Mouse (Mus musculus): ENCODE measurements around the gene Cpne4. TPM values are rescaled to one million over a fixed set of nuclear protein-coding genes. Genes with fewer than 3 reads are reported as not detected.

The Cpne4 gene
- polyA plus RNA-seq, 1 experiment from 2014 or later, result 2.0 TPM

- Histone ChIP-seq H3K4me2 (ENCODE audit: low read depth) (no peak overlapping the region), H3K4me1 (ENCODE audit: control insufficient read depth, insufficient read depth, low read length) (no peaks in the 10 kb centered on the region), H3K36me3 (ENCODE audit: control insufficient read depth, insufficient read depth, low read length) (no peaks in the 10 kb centered on the region), H3K27me3 (ENCODE audit: control insufficient read depth, insufficient read depth, low read length) (no peaks in the 10 kb centered on the region), H3K9me3 (ENCODE audit: control insufficient read depth, low read length) (no peaks in the 10 kb centered on the region), H3K9ac (ENCODE audit: low read length) (no peak overlapping the region), H3K4me3 (ENCODE audit: low read depth, low read length) (no peak overlapping the region), H3K27ac (ENCODE audit: low read depth, low read length) (no peak overlapping the region)
- peak; percentile 46 for DNase-seq (ENCODE audit: low spot score)
- WGBS, result 51% methylated on average over 5 of the region's 5 CpGs
- ATAC-seq (ENCODE audit: insufficient read depth, low FRiP score, low TSS enrichment), result peak; percentile 48; the same call in 1 of the 2 replicates
Observed at GRCm38 (mm10) chr9:104646348-104646994, 99.4 kb downstream of the Cpne4 start.

DNA sequence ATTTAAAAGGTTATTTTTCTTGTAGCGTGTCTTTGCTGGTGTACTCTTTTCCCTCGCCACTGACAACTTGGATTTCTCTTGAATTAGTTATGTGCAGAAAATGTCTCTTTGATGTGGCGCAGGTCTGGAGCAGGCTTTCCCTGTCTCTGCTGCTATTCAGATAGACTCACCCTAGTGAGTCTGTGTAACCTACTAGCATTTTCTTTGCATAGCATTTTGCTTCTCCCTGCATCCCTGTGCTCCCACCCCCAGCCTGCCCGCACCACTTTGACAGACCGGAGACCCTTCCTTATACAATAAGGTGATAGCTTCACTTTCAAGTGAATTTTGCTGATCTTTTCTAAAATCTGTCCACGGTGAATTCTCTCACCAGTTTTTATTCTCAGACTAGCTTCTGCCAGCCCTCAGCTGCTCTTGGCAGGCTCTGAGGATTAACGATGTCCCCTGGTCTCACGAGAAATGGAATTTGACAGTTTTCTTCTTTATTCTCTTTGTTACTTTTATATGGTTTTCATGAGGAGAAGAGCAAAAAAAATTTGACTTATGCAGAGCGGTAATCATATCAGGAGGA, 105.7 kb downstream of the Cpne4 start:
- H3K27me3 ChIP-seq (ENCODE audit: control insufficient read depth, insufficient read depth, low read length), result no peaks in the 10 kb centered on the region
- no peak for DNase-seq (ENCODE audit: low spot score)
- 83% methylated on average over 9 of the region's 9 CpGs for WGBS
- H3K4me1 ChIP-seq (ENCODE audit: control insufficient read depth, insufficient read depth, low read length), result no peaks in the 10 kb centered on the region
- H3K4me2 ChIP-seq (ENCODE audit: low read depth), result no peak overlapping the region
- no peak overlapping the region for H3K4me3 ChIP-seq (ENCODE audit: low read depth, low read length)
- H3K27ac ChIP-seq (ENCODE audit: low read depth, low read length), result no peak overlapping the region
- H3K9me3 ChIP-seq (ENCODE audit: control insufficient read depth, low read length), result no peaks in the 10 kb centered on the region
- H3K9ac ChIP-seq (ENCODE audit: low read length), result no peak overlapping the region
- H3K36me3 ChIP-seq (ENCODE audit: control insufficient read depth, insufficient read depth, low read length), result no peaks in the 10 kb centered on the region
- ATAC-seq (ENCODE audit: insufficient read depth, low FRiP score, low TSS enrichment), result no peak

DNA sequence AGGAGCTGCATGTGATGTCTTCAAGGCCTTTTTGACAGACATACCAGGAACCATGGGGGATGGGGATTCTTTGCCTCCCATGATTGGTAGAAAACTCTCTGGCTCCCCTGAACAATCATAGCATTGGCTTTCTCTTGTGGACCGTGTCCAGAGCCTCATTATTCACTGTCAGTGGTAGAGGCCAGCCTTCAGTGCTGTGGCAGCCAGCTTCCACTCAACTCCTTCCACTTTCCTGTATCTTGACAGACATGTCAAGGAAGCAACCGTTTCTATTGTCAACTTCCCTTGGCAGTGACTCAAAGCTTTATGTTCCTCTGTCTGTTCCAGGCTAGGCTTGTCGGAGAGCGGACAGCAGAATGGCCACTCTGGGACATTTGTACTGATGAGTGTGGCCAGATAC, 112.7 kb downstream of the Cpne4 start:
- no peak for DNase-seq (ENCODE audit: low spot score)
- no peak overlapping the region for H3K4me3 ChIP-seq (ENCODE audit: low read depth, low read length)
- H3K9ac ChIP-seq (ENCODE audit: low read length), result no peak overlapping the region
- WGBS, result 78% methylated on average over 4 of the region's 4 CpGs
- no peak for ATAC-seq (ENCODE audit: insufficient read depth, low FRiP score, low TSS enrichment)
- H3K36me3 ChIP-seq (ENCODE audit: control insufficient read depth, insufficient read depth, low read length), result no peaks in the 10 kb centered on the region
- no peaks in the 10 kb centered on the region for H3K9me3 ChIP-seq (ENCODE audit: control insufficient read depth, low read length)
- no peak overlapping the region for H3K4me2 ChIP-seq (ENCODE audit: low read depth)
- no peaks in the 10 kb centered on the region for H3K4me1 ChIP-seq (ENCODE audit: control insufficient read depth, insufficient read depth, low read length)
- no peaks in the 10 kb centered on the region for H3K27me3 ChIP-seq (ENCODE audit: control insufficient read depth, insufficient read depth, low read length)
- H3K27ac ChIP-seq (ENCODE audit: low read depth, low read length), result no peak overlapping the region

DNA sequence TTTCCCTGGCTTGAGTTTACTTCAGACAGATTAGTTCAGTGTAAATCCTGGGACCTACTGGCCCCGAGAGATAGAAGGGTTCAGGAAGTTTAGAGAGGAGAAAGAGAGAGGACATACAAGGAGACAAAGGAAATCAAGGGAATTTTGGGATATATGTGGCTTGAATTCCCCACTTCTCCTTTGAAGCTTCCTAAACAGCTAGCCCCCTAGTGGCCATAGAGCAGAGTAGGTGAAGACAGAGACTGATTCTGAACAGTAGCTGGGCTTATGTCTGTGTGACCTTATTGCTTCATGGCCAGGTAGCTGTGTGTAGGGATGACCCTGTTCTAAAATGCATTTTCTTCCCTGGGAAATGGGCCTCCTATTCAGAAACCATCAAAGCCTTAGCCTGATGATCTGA, 129.6 kb downstream of the Cpne4 start:
- no peak overlapping the region for H3K4me3 ChIP-seq (ENCODE audit: low read depth, low read length)
- H3K4me2 ChIP-seq (ENCODE audit: low read depth), result no peak overlapping the region
- no peak overlapping the region for H3K9ac ChIP-seq (ENCODE audit: low read length)
- WGBS, result 59% methylated on average over 1 of the region's 1 CpGs
- no peaks in the 10 kb centered on the region for H3K27me3 ChIP-seq (ENCODE audit: control insufficient read depth, insufficient read depth, low read length)
- no peaks in the 10 kb centered on the region for H3K4me1 ChIP-seq (ENCODE audit: control insufficient read depth, insufficient read depth, low read length)
- no peak overlapping the region for H3K27ac ChIP-seq (ENCODE audit: low read depth, low read length)
- DNase-seq (ENCODE audit: low spot score) (no peak), ATAC-seq (ENCODE audit: insufficient read depth, low FRiP score, low TSS enrichment) (no peak)
- H3K9me3 ChIP-seq (ENCODE audit: control insufficient read depth, low read length), result no peaks in the 10 kb centered on the region
- H3K36me3 ChIP-seq (ENCODE audit: control insufficient read depth, insufficient read depth, low read length), result no peaks in the 10 kb centered on the region

GRCm38 (mm10) chr9:104678571-104678970, 131.5 kb downstream of the Cpne4 start:
- Histone ChIP-seq H3K36me3 (ENCODE audit: control insufficient read depth, insufficient read depth, low read length) (no peaks in the 10 kb centered on the region), H3K4me1 (ENCODE audit: control insufficient read depth, insufficient read depth, low read length) (no peaks in the 10 kb centered on the region), H3K4me2 (ENCODE audit: low read depth) (no peak overlapping the region), H3K9ac (ENCODE audit: low read length) (no peak overlapping the region), H3K9me3 (ENCODE audit: control insufficient read depth, low read length) (no peaks in the 10 kb centered on the region), H3K27ac (ENCODE audit: low read depth, low read length) (no peak overlapping the region), H3K27me3 (ENCODE audit: control insufficient read depth, insufficient read depth, low read length) (no peaks in the 10 kb centered on the region), H3K4me3 (ENCODE audit: low read depth, low read length) (no peak overlapping the region)
- DNase-seq (ENCODE audit: low spot score), result no peak
- 93% methylated on average over 3 of the region's 3 CpGs for WGBS
- ATAC-seq (ENCODE audit: insufficient read depth, low FRiP score, low TSS enrichment), result no peak

DNA sequence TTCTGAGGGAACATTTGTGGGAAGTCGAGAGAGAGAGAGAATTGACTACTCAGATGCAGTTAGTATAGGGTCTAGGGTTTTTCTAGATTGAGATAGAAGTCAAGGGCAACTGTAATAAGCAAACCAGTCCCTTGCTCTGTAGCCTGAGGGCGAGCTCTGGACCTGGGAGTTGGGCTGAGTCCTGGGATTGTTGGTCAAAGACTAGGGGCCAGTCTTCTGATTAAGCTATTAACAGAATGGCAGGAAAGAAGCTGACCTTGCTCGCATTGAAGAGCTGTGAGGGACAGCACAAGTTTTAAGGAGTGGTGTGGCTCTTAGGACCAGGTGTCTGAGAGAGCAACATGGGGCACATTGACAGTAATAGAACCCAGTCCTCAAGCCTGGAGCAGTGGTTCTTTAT, 140.0 kb downstream of the Cpne4 start:
- H3K36me3 ChIP-seq (ENCODE audit: control insufficient read depth, insufficient read depth, low read length), result no peaks in the 10 kb centered on the region
- H3K4me1 ChIP-seq (ENCODE audit: control insufficient read depth, insufficient read depth, low read length), result no peaks in the 10 kb centered on the region
- H3K9ac ChIP-seq (ENCODE audit: low read length), result no peak overlapping the region
- no peak for ATAC-seq (ENCODE audit: insufficient read depth, low FRiP score, low TSS enrichment)
- H3K27ac ChIP-seq (ENCODE audit: low read depth, low read length), result no peak overlapping the region
- H3K27me3 ChIP-seq (ENCODE audit: control insufficient read depth, insufficient read depth, low read length), result no peaks in the 10 kb centered on the region
- H3K4me3 ChIP-seq (ENCODE audit: low read depth, low read length), result no peak overlapping the region
- no peaks in the 10 kb centered on the region for H3K9me3 ChIP-seq (ENCODE audit: control insufficient read depth, low read length)
- DNase-seq (ENCODE audit: low spot score), result no peak
- WGBS, result 75% methylated on average over 3 of the region's 3 CpGs
- no peak overlapping the region for H3K4me2 ChIP-seq (ENCODE audit: low read depth)

GRCm38 (mm10) chr9:104693145-104693544, 146.1 kb downstream of the Cpne4 start:
- no peak overlapping the region for H3K4me2 ChIP-seq (ENCODE audit: low read depth)
- no peaks in the 10 kb centered on the region for H3K9me3 ChIP-seq (ENCODE audit: control insufficient read depth, low read length)
- no peak for ATAC-seq (ENCODE audit: insufficient read depth, low FRiP score, low TSS enrichment)
- no peaks in the 10 kb centered on the region for H3K4me1 ChIP-seq (ENCODE audit: control insufficient read depth, insufficient read depth, low read length)
- no peak overlapping the region for H3K27ac ChIP-seq (ENCODE audit: low read depth, low read length)
- no peaks in the 10 kb centered on the region for H3K36me3 ChIP-seq (ENCODE audit: control insufficient read depth, insufficient read depth, low read length)
- H3K4me3 ChIP-seq (ENCODE audit: low read depth, low read length), result no peak overlapping the region
- no peaks in the 10 kb centered on the region for H3K27me3 ChIP-seq (ENCODE audit: control insufficient read depth, insufficient read depth, low read length)
- no peak overlapping the region for H3K9ac ChIP-seq (ENCODE audit: low read length)
- no peak for DNase-seq (ENCODE audit: low spot score)
- 76% methylated on average over 2 of the region's 2 CpGs for WGBS

DNA sequence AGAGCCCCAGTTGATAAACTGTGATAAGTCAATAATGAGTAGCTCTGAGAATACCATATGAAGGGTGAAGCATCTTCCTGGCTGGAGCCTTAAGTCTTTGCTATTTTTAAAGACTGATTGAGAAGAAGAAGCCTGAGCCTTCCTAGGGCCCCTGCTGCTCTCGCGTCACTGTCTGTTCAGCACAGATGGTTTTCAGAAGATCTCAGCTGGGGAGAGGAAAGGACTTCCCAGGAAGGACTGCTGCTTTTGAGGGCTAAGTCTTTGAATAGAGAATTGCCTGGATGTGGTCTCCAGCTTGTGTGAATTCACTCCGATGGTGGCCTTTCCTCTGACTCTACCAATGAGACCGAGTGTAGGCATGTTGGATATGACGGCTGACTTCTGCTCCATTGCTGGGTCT, 163.7 kb downstream of the Cpne4 start:
- ATAC-seq (ENCODE audit: insufficient read depth, low FRiP score, low TSS enrichment) (no peak), DNase-seq (ENCODE audit: low spot score) (no peak)
- no peak overlapping the region for H3K4me2 ChIP-seq (ENCODE audit: low read depth)
- no peaks in the 10 kb centered on the region for H3K4me1 ChIP-seq (ENCODE audit: control insufficient read depth, insufficient read depth, low read length)
- H3K9ac ChIP-seq (ENCODE audit: low read length), result no peak overlapping the region
- H3K9me3 ChIP-seq (ENCODE audit: control insufficient read depth, low read length), result no peaks in the 10 kb centered on the region
- no peak overlapping the region for H3K27ac ChIP-seq (ENCODE audit: low read depth, low read length)
- no peaks in the 10 kb centered on the region for H3K27me3 ChIP-seq (ENCODE audit: control insufficient read depth, insufficient read depth, low read length)
- no peaks in the 10 kb centered on the region for H3K36me3 ChIP-seq (ENCODE audit: control insufficient read depth, insufficient read depth, low read length)
- no peak overlapping the region for H3K4me3 ChIP-seq (ENCODE audit: low read depth, low read length)
- 84% methylated on average over 5 of the region's 5 CpGs for WGBS

- no peaks in the 10 kb centered on the region for H3K27me3 ChIP-seq (ENCODE audit: control insufficient read depth, insufficient read depth, low read length)
- no peak overlapping the region for H3K9ac ChIP-seq (ENCODE audit: low read length)
- no peak overlapping the region for H3K27ac ChIP-seq (ENCODE audit: low read depth, low read length)
- WGBS, result 87% methylated on average over 2 of the region's 2 CpGs
- H3K4me3 ChIP-seq (ENCODE audit: low read depth, low read length), result no peak overlapping the region
- H3K4me1 ChIP-seq (ENCODE audit: control insufficient read depth, insufficient read depth, low read length), result no peaks in the 10 kb centered on the region
- no peaks in the 10 kb centered on the region for H3K36me3 ChIP-seq (ENCODE audit: control insufficient read depth, insufficient read depth, low read length)
- no peak overlapping the region for H3K4me2 ChIP-seq (ENCODE audit: low read depth)
- DNase-seq (ENCODE audit: low spot score), result no peak
- H3K9me3 ChIP-seq (ENCODE audit: control insufficient read depth, low read length), result no peaks in the 10 kb centered on the region; the same call in 1 of the 2 replicates
- ATAC-seq (ENCODE audit: insufficient read depth, low FRiP score, low TSS enrichment), result no peak
Observed at GRCm38 (mm10) chr9:104725311-104725710, 178.2 kb downstream of the Cpne4 start.

Data from neural tube, embryonic 11.5 days (tissue).